Mouse (Mus musculus): Measurements from ENCODE around the gene Slc2a3.

Gene Slc2a3

GRCm38 (mm10) chr6:122801301-122801800 lies at the start of gene Slc2a3:
Slc2a3 (minus strand) TSS chr6:122801640.
- in situ Hi-C loops (cut with MboI; ENCODE audit: low sequenced_read_pairs), result no loop called here

- in situ Hi-C loops (cut with MboI; ENCODE audit: low sequenced_read_pairs), result no loop called here
Measured at GRCm38 (mm10) chr6:122843759-122844158, 42.3 kb upstream of the Slc2a3 start.

GRCm38 (mm10) chr6:122837539-122837938 lies 36.1 kb upstream of the Slc2a3 start:
- in situ Hi-C loops (cut with MboI; ENCODE audit: low sequenced_read_pairs), result no loop called here

- in situ Hi-C loops (cut with MboI; ENCODE audit: low sequenced_read_pairs), result no loop called here
Measured at GRCm38 (mm10) chr6:122836974-122837373, 35.5 kb upstream of the Slc2a3 start.

- in situ Hi-C loops (cut with MboI; ENCODE audit: low sequenced_read_pairs), result no loop called here
Measured at GRCm38 (mm10) chr6:122834365-122834764, 32.9 kb upstream of the Slc2a3 start.

GRCm38 (mm10) chr6:122832880-122833279 lies 31.4 kb upstream of the Slc2a3 start:
- in situ Hi-C loops (cut with MboI; ENCODE audit: low sequenced_read_pairs), result no loop called here

- in situ Hi-C loops (cut with MboI; ENCODE audit: low sequenced_read_pairs), result no loop called here
Measured at GRCm38 (mm10) chr6:122828086-122828485, 26.6 kb upstream of the Slc2a3 start.

- in situ Hi-C loops (cut with MboI; ENCODE audit: low sequenced_read_pairs), result no loop called here
Measured at GRCm38 (mm10) chr6:122825923-122826742, 24.7 kb upstream of the Slc2a3 start.

- in situ Hi-C loops (cut with MboI; ENCODE audit: low sequenced_read_pairs), result no loop called here
Measured at GRCm38 (mm10) chr6:122825166-122825565, 23.7 kb upstream of the Slc2a3 start.

GRCm38 (mm10) chr6:122824086-122824485 lies 22.6 kb upstream of the Slc2a3 start:
- in situ Hi-C loops (cut with MboI; ENCODE audit: low sequenced_read_pairs), result no loop called here

- in situ Hi-C loops (cut with MboI; ENCODE audit: low sequenced_read_pairs), result no loop called here
Measured at GRCm38 (mm10) chr6:122821822-122822221, 20.4 kb upstream of the Slc2a3 start.

- in situ Hi-C loops (cut with MboI; ENCODE audit: low sequenced_read_pairs), result no loop called here
Measured at GRCm38 (mm10) chr6:122820799-122821650, 19.6 kb upstream of the Slc2a3 start.

- in situ Hi-C loops (cut with MboI; ENCODE audit: low sequenced_read_pairs), result no loop called here
Measured at GRCm38 (mm10) chr6:122820071-122820798, 18.8 kb upstream of the Slc2a3 start.

- in situ Hi-C loops (cut with MboI; ENCODE audit: low sequenced_read_pairs), result no loop called here
Measured at GRCm38 (mm10) chr6:122819306-122820070, 18.0 kb upstream of the Slc2a3 start, which contains the start of gene Foxj2. Foxj2 (plus strand) TSS chr6:122819914.

GRCm38 (mm10) chr6:122813640-122814039 lies 12.2 kb upstream of the Slc2a3 start:
- in situ Hi-C loops (cut with MboI; ENCODE audit: low sequenced_read_pairs), result no loop called here

GRCm38 (mm10) chr6:122812716-122813115 lies 11.3 kb upstream of the Slc2a3 start:
- in situ Hi-C loops (cut with MboI; ENCODE audit: low sequenced_read_pairs), result no loop called here

- in situ Hi-C loops (cut with MboI; ENCODE audit: low sequenced_read_pairs), result no loop called here
Measured at GRCm38 (mm10) chr6:122811771-122812600, 10.5 kb upstream of the Slc2a3 start.

- in situ Hi-C loops (cut with MboI; ENCODE audit: low sequenced_read_pairs), result no loop called here
Measured at GRCm38 (mm10) chr6:122811280-122811652, 9.8 kb upstream of the Slc2a3 start.

- in situ Hi-C loops (cut with MboI; ENCODE audit: low sequenced_read_pairs), result no loop called here
Measured at GRCm38 (mm10) chr6:122810615-122811279, 9.3 kb upstream of the Slc2a3 start.
